Mouse (Mus musculus) forebrain, embryonic 14.5 days (tissue): ENCODE measurements around the gene Pfkfb4. TPM values are rescaled to one million over a fixed set of nuclear protein-coding genes. Genes with fewer than 3 reads are reported as not detected.

Experiments
- ATAC-seq: fragments of 200-750 bp; cut with Nextera tagmentation; 2 replicates; pipeline ENCODE4 v1.8.0; 2017; ENCODE audit warnings: mild to moderate bottlenecking, moderate library complexity
- DNase-seq: peaks from one replicate; pipeline ENCODE4 v3.0.0-alpha.2; 2015; ENCODE audit warnings: low spot score
- H3K27ac ChIP-seq: fragments of 300-500 bp; sonication (generic); 2 replicates; pipeline ENCODE4 v1.5.1; 2014; ENCODE audit warnings: low read depth, mild to moderate bottlenecking, control low read depth, low read length, moderate library complexity
- H3K27me3 ChIP-seq: fragments of 300-500 bp; sonication (generic); replicated peaks from 2 replicates; pipeline ENCODE4 v1.6.1; 2014; ENCODE audit warnings: low read length, control low read depth, mixed read lengths; ENCODE audit not compliant: control insufficient read depth, insufficient read depth
- H3K36me3 ChIP-seq: fragments of 300-500 bp; sonication (generic); 2 replicates; pipeline ENCODE4 v1.6.1; 2014; ENCODE audit warnings: low read length, control low read depth; ENCODE audit not compliant: control insufficient read depth, insufficient read depth
- H3K4me1 ChIP-seq: fragments of 300-500 bp; sonication (generic); 2 replicates; pipeline ENCODE4 v1.6.1; 2014; ENCODE audit warnings: antibody characterized with exemption, low read length, control low read depth; ENCODE audit not compliant: control insufficient read depth, insufficient read depth
- H3K4me2 ChIP-seq: fragments of 300-500 bp; sonication (generic); 2 replicates; pipeline ENCODE4 v1.6.1; 2014; ENCODE audit warnings: mild to moderate bottlenecking, control low read depth, low read length
- H3K4me3 ChIP-seq: fragments of 300-500 bp; sonication (generic); 2 replicates; pipeline ENCODE4 v1.5.1; 2014; ENCODE audit warnings: low read depth, low read length, control low read depth
- H3K9ac ChIP-seq: fragments of 300-500 bp; sonication (generic); 2 replicates; pipeline ENCODE4 v1.6.1; 2014; ENCODE audit warnings: mild to moderate bottlenecking, low read length, control low read depth, moderate library complexity
- H3K9me3 ChIP-seq: fragments of 300-500 bp; sonication (generic); replicated peaks from 2 replicates; pipeline ENCODE4 v1.6.1; 2016; ENCODE audit warnings: low read length, control low read depth, mixed read lengths; ENCODE audit not compliant: control insufficient read depth
- WGBS: fragments of 180-500 bp; shearing (Covaris S2); extraction: QIAGEN DNeasy Blood & Tissue Kit; methylation state at CpG from one replicate; pipeline ENCODE4 v1.1.7; 2014; 5-methylcytosine and 5-hydroxymethylcytosine counted together
- polyA plus RNA-seq: library from polyadenylated mRNA; unstranded; fragments of >200 nt; fragmentation: Nextera tagmentation; extraction: Ambion mirVana; gene quantifications from 2 replicates; pipeline ENCODE4 v1.2.1, GENCODE M21; 2014

Gene Pfkfb4
- polyA plus RNA-seq, 1 experiment from 2014 or later, result 16.0 TPM

GRCm38 (mm10) chr9:109038086-109038895, 46.7 kb downstream of the Pfkfb4 start, which contains the start of gene Shisa5:
Gene Shisa5, plus strand, starts transcription at chr9:109038565.
- WGBS, result under 1% methylated on average over 39 of the region's 40 CpGs

GRCm38 (mm10) chr9:109038901-109039364, 47.4 kb downstream of the Pfkfb4 start:
- Histone ChIP-seq H3K4me3 (peak overlapping the region; percentile 51), H3K27ac (no peak overlapping the region), H3K9ac (peak overlapping the region; percentile 73), H3K27me3 (no peaks in the 10 kb centered on the region), H3K4me2 (peak overlapping the region; percentile 88), H3K9me3 (no peaks in the 10 kb centered on the region), H3K4me1 (peaks cover 5% of the 10 kb centered on the region), H3K36me3 (no peaks in the 10 kb centered on the region)
- WGBS, result 20% methylated on average over 8 of the region's 8 CpGs
- DNase-seq (no peak), ATAC-seq (no peak)

More at GRCm38 (mm10) chr9:109038086-109038895, 46.7 kb downstream of the Pfkfb4 start, which contains the start of gene Shisa5:
- Histone ChIP-seq H3K4me2 (peak within 1 kb of the TSS; percentile 88), H3K4me1 (peaks cover 5% of the 10 kb centered on the region), H3K27ac (no peak within 1 kb of the TSS), H3K27me3 (no peaks in the 10 kb centered on the region), H3K9me3 (no peaks in the 10 kb centered on the region), H3K9ac (peak within 1 kb of the TSS; percentile 73), H3K36me3 (no peaks in the 10 kb centered on the region), H3K4me3 (peak within 1 kb of the TSS; percentile 51)
- DNase-seq (peak; percentile 65), ATAC-seq (peak; percentile 82)

- peaks cover 5% of the 10 kb centered on the region for H3K4me1 ChIP-seq
- H3K9ac ChIP-seq, result no peak overlapping the region
- H3K9me3 ChIP-seq, result no peaks in the 10 kb centered on the region
- WGBS, result 86% methylated on average over 4 of the region's 4 CpGs
- no peak overlapping the region for H3K4me2 ChIP-seq
- no peak overlapping the region for H3K4me3 ChIP-seq
- ATAC-seq (no peak), DNase-seq (no peak)
- H3K27ac ChIP-seq, result no peak overlapping the region
- H3K27me3 ChIP-seq, result no peaks in the 10 kb centered on the region
- H3K36me3 ChIP-seq, result no peaks in the 10 kb centered on the region
Observed at GRCm38 (mm10) chr9:109039681-109040080, 48.1 kb downstream of the Pfkfb4 start.

- no peak for ATAC-seq
- Histone ChIP-seq H3K9ac (no peak overlapping the region), H3K4me2 (no peak overlapping the region), H3K9me3 (no peaks in the 10 kb centered on the region), H3K27ac (no peak overlapping the region), H3K36me3 (no peaks in the 10 kb centered on the region), H3K27me3 (no peaks in the 10 kb centered on the region), H3K4me3 (no peak overlapping the region), H3K4me1 (peaks cover 5% of the 10 kb centered on the region)
- no peak for DNase-seq
- WGBS, result 89% methylated on average over 8 of the region's 8 CpGs
Observed at GRCm38 (mm10) chr9:109040216-109040615, 48.6 kb downstream of the Pfkfb4 start.

GRCm38 (mm10) chr9:109040906-109041305, 49.3 kb downstream of the Pfkfb4 start:
- H3K27ac ChIP-seq, result no peak overlapping the region
- ATAC-seq (no peak), DNase-seq (no peak)
- no peaks in the 10 kb centered on the region for H3K9me3 ChIP-seq
- H3K4me2 ChIP-seq, result no peak overlapping the region
- WGBS, result 77% methylated on average over 6 of the region's 6 CpGs
- H3K4me3 ChIP-seq, result no peak overlapping the region
- H3K9ac ChIP-seq, result no peak overlapping the region
- no peaks in the 10 kb centered on the region for H3K36me3 ChIP-seq
- no peaks in the 10 kb centered on the region for H3K27me3 ChIP-seq
- H3K4me1 ChIP-seq, result peaks cover 5% of the 10 kb centered on the region

GRCm38 (mm10) chr9:109041351-109041750, 49.8 kb downstream of the Pfkfb4 start:
- ATAC-seq (no peak), DNase-seq (no peak)
- no peaks in the 10 kb centered on the region for H3K27me3 ChIP-seq
- 79% methylated on average over 7 of the region's 7 CpGs for WGBS
- H3K27ac ChIP-seq, result no peak overlapping the region
- H3K4me3 ChIP-seq, result no peak overlapping the region
- no peaks in the 10 kb centered on the region for H3K36me3 ChIP-seq
- no peaks in the 10 kb centered on the region for H3K9me3 ChIP-seq
- peaks cover 5% of the 10 kb centered on the region for H3K4me1 ChIP-seq
- H3K4me2 ChIP-seq, result no peak overlapping the region
- H3K9ac ChIP-seq, result no peak overlapping the region

GRCm38 (mm10) chr9:109046306-109046705, 54.7 kb downstream of the Pfkfb4 start:
- Histone ChIP-seq H3K36me3 (no peaks in the 10 kb centered on the region), H3K4me1 (no peaks in the 10 kb centered on the region), H3K9me3 (no peaks in the 10 kb centered on the region), H3K4me2 (no peak overlapping the region), H3K9ac (no peak overlapping the region), H3K27me3 (no peaks in the 10 kb centered on the region), H3K27ac (no peak overlapping the region), H3K4me3 (no peak overlapping the region)
- ATAC-seq (no peak), DNase-seq (peak; percentile 54)
- 30% methylated on average over 5 of the region's 5 CpGs for WGBS

GRCm38 (mm10) chr9:109049316-109049715, 57.7 kb downstream of the Pfkfb4 start:
- Histone ChIP-seq H3K9me3 (no peaks in the 10 kb centered on the region), H3K4me1 (no peaks in the 10 kb centered on the region), H3K27ac (no peak overlapping the region), H3K4me2 (no peak overlapping the region), H3K9ac (no peak overlapping the region), H3K36me3 (no peaks in the 10 kb centered on the region), H3K27me3 (no peaks in the 10 kb centered on the region), H3K4me3 (no peak overlapping the region)
- WGBS, result 88% methylated on average over 7 of the region's 7 CpGs
- DNase-seq (no peak), ATAC-seq (no peak)

- Histone ChIP-seq H3K4me2 (no peak overlapping the region), H3K27me3 (no peaks in the 10 kb centered on the region), H3K36me3 (no peaks in the 10 kb centered on the region), H3K4me1 (0 out of 2 replicates have a peak, but pooled peaks cover 2% of the 10 kb centered on the region), H3K4me3 (no peak overlapping the region), H3K9me3 (no peaks in the 10 kb centered on the region), H3K9ac (no peak overlapping the region), H3K27ac (no peak overlapping the region)
- no peak for ATAC-seq
- 79% methylated on average over 9 of the region's 9 CpGs for WGBS
- no peak for DNase-seq
Observed at GRCm38 (mm10) chr9:109049996-109050673, 58.6 kb downstream of the Pfkfb4 start.
